Mouse (Mus musculus) brain, embryonic 14.5 days (tissue): ENCODE results near the gene Il4i1.

ENCODE experiments used
- CTCF ChIP-seq: fragments of 200-500 bp; IDR thresholded peaks from 2 replicates; pipeline ENCODE4 v1.5.1; 2012; ENCODE audit warnings: inconsistent platforms, mild to moderate bottlenecking, moderate library complexity, borderline replicate concordance; ENCODE audit not compliant: insufficient read depth, insufficient read length; ENCODE audit errors: extremely low read depth
- POLR2A ChIP-seq: fragments of 200-500 bp; IDR thresholded peaks from 2 replicates; pipeline ENCODE4 v1.6.1; 2012; ENCODE audit warnings: mild to moderate bottlenecking, inconsistent platforms, borderline replicate concordance; ENCODE audit not compliant: poor library complexity, insufficient read depth, insufficient read length, severe bottlenecking; ENCODE audit errors: extremely low read depth

DNA sequence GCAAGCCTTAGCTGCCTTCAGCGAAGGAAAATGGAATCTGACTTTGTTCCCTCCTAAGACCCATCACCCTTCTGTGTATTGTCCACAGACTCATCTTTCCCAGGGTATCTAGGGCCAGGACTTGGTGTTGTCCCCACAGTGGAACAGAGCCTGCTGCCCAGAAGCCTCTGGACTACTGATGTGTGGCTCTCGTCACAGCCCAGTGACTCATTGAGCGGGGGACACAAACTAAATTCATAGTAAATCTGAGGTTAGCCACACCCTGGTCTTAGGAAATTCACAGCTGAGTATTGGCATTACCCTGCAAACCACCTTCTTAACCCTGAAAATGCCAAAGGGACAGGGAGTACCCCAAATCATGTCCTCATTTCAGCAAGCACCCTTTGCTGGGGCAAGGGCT lies 10.6 kb downstream of the Il4i1 start:
- TF ChIP-seq POLR2A (no peak), CTCF (no peak)
